Mouse (Mus musculus) Patski (cell line): ENCODE measurements at regions not wholly inside any gene's neighbourhood (a gene's known extent, or its start where the extent isn't known, plus 50 kb on each side); places are given as distances from the start of the nearest gene placed in this dataset.
A peak's percentile ranks its signal among the peaks of the same experiment; 100 is the strongest.
"Not testable (repeated sequence)": the region's sequence is repeated elsewhere in the genome, so short reads cannot be mapped to it uniquely, and the experiment has no call there.

Experiments
- ATAC-seq: fragments of 100-300 bp; one replicate; pipeline ENCODE4 v1.8.0; 2021
- CTCF ChIA-PET: fragments of 350-600 bp; sonication (Branson Sonifier 250); formaldehyde crosslinking; loops from one replicate; lab custom pipeline; 2022; ENCODE audit warnings: inconsistent platforms; lab: Charles Lee
- POLR2A ChIA-PET: fragments of 350-600 bp; sonication (Branson Sonifier 250); formaldehyde crosslinking; loops from one replicate; lab custom pipeline; 2022; ENCODE audit warnings: antibody characterized with exemption, inconsistent platforms; lab: Charles Lee
- DNase-seq: peaks from one replicate; pipeline ENCODE4 v3.0.0-alpha.2; 2011; ENCODE audit warnings: low read depth, low spot score
- H3K27me3 ChIP-seq: fragments of 371-371 bp; one replicate; pipeline ENCODE4 v1.5.1; 2021
- CTCF ChIP-seq: fragments of 100-300 bp; IDR thresholded peaks from one replicate; pipeline ENCODE4 v1.5.1; 2021
- in situ Hi-C: fragments of 300-500 bp; cut with MboI; formaldehyde crosslinking; loops from 3 replicates; pipeline ENCODE4 v1.11.1; 2018; ENCODE audit warnings: low pct_unique_long_range_greater_than_20kb, mixed read lengths

- no peak for DNase-seq
- in situ Hi-C loops, result no loop called here
- no peak for ATAC-seq
- ChIA-PET POLR2A (no interaction called here), CTCF (interaction anchor here (0.9 to 1.5 kb wide), 4 partner anchors 9 to 116 kb away, joined by 3 read pairs; no protein-coding TSS in a partner anchor)
- no peaks in the 10 kb centered on the region for H3K27me3 ChIP-seq
- TF ChIP-seq CTCF, result no peak
Observed at GRCm38 (mm10) chr10:112619740-112620139, 309.1 kb downstream of the Atxn7l3b start.

- in situ Hi-C loops, result no loop called here
- ChIA-PET CTCF (interaction anchor here (0.6 to 1.0 kb wide), 2 partner anchors 10 to 19 kb away, joined by 3 read pairs; no protein-coding TSS in a partner anchor), POLR2A (no interaction called here)
- ATAC-seq (peak; percentile 82), DNase-seq (no peak)
- TF ChIP-seq CTCF, result no peak
- no peaks in the 10 kb centered on the region for H3K27me3 ChIP-seq
Observed at GRCm38 (mm10) chr10:112629752-112630151, 299.0 kb downstream of the Atxn7l3b start.

GRCm38 (mm10) chr10:112635199-112635598, 293.6 kb downstream of the Atxn7l3b start:
- DNase-seq (no peak), ATAC-seq (no peak)
- POLR2A ChIA-PET, result no interaction called here
- CTCF ChIA-PET, result no interaction called here
- in situ Hi-C loops, result no loop called here
- no peak for TF ChIP-seq CTCF
- no peaks in the 10 kb centered on the region for H3K27me3 ChIP-seq

- CTCF ChIA-PET, result no interaction called here
- no peak for TF ChIP-seq CTCF
- no peak for ATAC-seq
Observed at GRCm38 (mm10) chr10:112636574-112636973, 292.2 kb downstream of the Atxn7l3b start.

GRCm38 (mm10) chr10:112640551-112640950, 288.2 kb downstream of the Atxn7l3b start:
- POLR2A ChIA-PET, ATAC-seq: not testable (repeated sequence)

More at GRCm38 (mm10) chr10:112636574-112636973, 292.2 kb downstream of the Atxn7l3b start:
- H3K27me3 ChIP-seq, result no peaks in the 10 kb centered on the region
- no peak for DNase-seq
- POLR2A ChIA-PET, result no interaction called here
- in situ Hi-C loops, result no loop called here

GRCm38 (mm10) chr10:112648986-112649385, 279.8 kb downstream of the Atxn7l3b start:
- TF ChIP-seq CTCF, result no peak
- DNase-seq (no peak), ATAC-seq (no peak)
- ChIA-PET CTCF (interaction anchor here (1.2 kb wide), 1 partner anchor 19 kb away, joined by 3 read pairs; no protein-coding TSS in a partner anchor), POLR2A (no interaction called here)
- peaks cover 3% of the 10 kb centered on the region for H3K27me3 ChIP-seq
- in situ Hi-C loops, result no loop called here

More at GRCm38 (mm10) chr10:112640551-112640950, 288.2 kb downstream of the Atxn7l3b start:
- H3K27me3 ChIP-seq, CTCF ChIA-PET, in situ Hi-C loops, DNase-seq: not testable (repeated sequence)
